Comparison of ENCODE assay signal across 8 mouse cellular contexts in genomic region chr13:101597243-101598125, GRCm38 (mm10).
DNase-seq lines count a peak whose midpoint lies in the region; ATAC-seq and TF ChIP-seq lines count a peak whose summit lies in the region.
"Had no signal": no experiment of that assay in that cellular context is flagged by ENCODE, and none has a peak within 500 bp of the region (broad histone marks: within the 10 kb centered on the region; RNA-seq: fewer than 3 reads in every experiment).

No protein-coding gene starts in this region.

- no peaks in the 10 kb centered on the region for H3K36me3 ChIP-seq in kidney, embryonic 14.5 days (ENCODE audit: control insufficient read depth, insufficient read depth, low read length)
- no peaks in the 10 kb centered on the region for H3K36me3 ChIP-seq in small intestine, adult 2 months (ENCODE audit: control insufficient read depth, insufficient read depth, low read length)
- H3K36me3 ChIP-seq: midbrain, embryonic 12.5 days had no signal

- H3K27ac ChIP-seq in kidney, embryonic 14.5 days (ENCODE audit: low read depth, low read length) = no peak overlapping the region
- H3K27ac ChIP-seq in small intestine, adult 2 months (ENCODE audit: insufficient read depth, low read depth, low read length) = peak overlapping the region; percentile 68
- H3K27ac ChIP-seq: midbrain, embryonic 12.5 days had no signal

- H3K9me3 ChIP-seq in kidney, embryonic 14.5 days (ENCODE audit: control insufficient read depth, low read length) = no peaks in the 10 kb centered on the region
- H3K9me3 ChIP-seq: midbrain, embryonic 12.5 days had no signal

- no peak overlapping the region for H3K9ac ChIP-seq in kidney, embryonic 14.5 days (ENCODE audit: low read depth, low read length)
- H3K9ac ChIP-seq: midbrain, embryonic 12.5 days had no signal

- no peak for TF ChIP-seq POLR2A in brain, embryonic 14.5 days (IDR thresholded peaks at IDR 0.05; ENCODE audit: borderline replicate concordance, extremely low read depth, insufficient read depth, insufficient read length, poor library complexity, severe bottlenecking)
- no peak for TF ChIP-seq POLR2A in small intestine, adult 2 months (IDR thresholded peaks at IDR 0.05; ENCODE audit: low read depth, low read length)

- no peak overlapping the region for H3K4me3 ChIP-seq in kidney, embryonic 14.5 days (ENCODE audit: low read length)
- peak overlapping the region; percentile 36 for H3K4me3 ChIP-seq in small intestine, adult 2 months (ENCODE audit: low read depth, low read length)
- H3K4me3 ChIP-seq: midbrain, embryonic 12.5 days had no signal

- TF ChIP-seq CTCF in brain, embryonic 14.5 days (IDR thresholded peaks at IDR 0.05; ENCODE audit: borderline replicate concordance, extremely low read depth, insufficient read depth, insufficient read length) = no peak
- no peak for TF ChIP-seq CTCF in small intestine, adult 2 months (IDR thresholded peaks at IDR 0.05; ENCODE audit: extremely low read depth, insufficient read length, insufficient replicate concordance, low read depth, low read length)

- no peaks in the 10 kb centered on the region for H3K4me1 ChIP-seq in kidney, embryonic 14.5 days (ENCODE audit: control insufficient read depth, insufficient read depth, low read length)
- peaks cover 9% of the 10 kb centered on the region; the same call in 1 of the 2 replicates for H3K4me1 ChIP-seq in small intestine, adult 2 months (ENCODE audit: control insufficient read depth, insufficient read depth, insufficient read length, low read length)
- H3K4me1 ChIP-seq: midbrain, embryonic 12.5 days had no signal

- WGBS in kidney, embryonic 14.5 days = 77% methylated on average over 14 of the region's 14 CpGs
- WGBS in small intestine, adult 2 months = 26% methylated on average over 14 of the region's 14 CpGs

- DNase-seq in kidney, adult 18-20 months = peak; percentile 32
- peak; percentile 21 for DNase-seq in brain, embryonic 14.5 days (ENCODE audit: low read depth)
- peak; percentile 59 to 65 for DNase-seq in cerebellum, postnatal 14 days
- no peak for DNase-seq in frontal cortex, postnatal 25 days (ENCODE audit: low spot score in 2 of 2)
- no peak for DNase-seq in left cerebral cortex, adult 11 months (ENCODE audit: low spot score)

- H3K27me3 ChIP-seq in kidney, embryonic 14.5 days (ENCODE audit: control insufficient read depth, insufficient read depth, low read length) = no peaks in the 10 kb centered on the region
- no peaks in the 10 kb centered on the region for H3K27me3 ChIP-seq in small intestine, adult 2 months (ENCODE audit: control insufficient read depth, insufficient read depth, low read length)
- H3K27me3 ChIP-seq: midbrain, embryonic 12.5 days had no signal

- ATAC-seq in kidney, embryonic 14.5 days (ENCODE audit: low FRiP score, low TSS enrichment) = no peak

- H3K4me2 ChIP-seq in kidney, embryonic 14.5 days (replicated peaks; ENCODE audit: low read depth, low read length) = no peak overlapping the region
- H3K4me2 ChIP-seq: midbrain, embryonic 12.5 days had no signal

Comparison
In these comparisons a context has a peak if more than half of its experiments do, and no peak if none do; other contexts are left out.
1. DNase-seq: peak in kidney, adult 18-20 months (single experiment), brain, embryonic 14.5 days (single experiment) and cerebellum, postnatal 14 days (2 of 2); none in frontal cortex, postnatal 25 days (0 of 2) and left cerebral cortex, adult 11 months (single experiment).